Mouse (Mus musculus): Measurements from ENCODE around the gene Vps52.

Gene Vps52

DNA sequence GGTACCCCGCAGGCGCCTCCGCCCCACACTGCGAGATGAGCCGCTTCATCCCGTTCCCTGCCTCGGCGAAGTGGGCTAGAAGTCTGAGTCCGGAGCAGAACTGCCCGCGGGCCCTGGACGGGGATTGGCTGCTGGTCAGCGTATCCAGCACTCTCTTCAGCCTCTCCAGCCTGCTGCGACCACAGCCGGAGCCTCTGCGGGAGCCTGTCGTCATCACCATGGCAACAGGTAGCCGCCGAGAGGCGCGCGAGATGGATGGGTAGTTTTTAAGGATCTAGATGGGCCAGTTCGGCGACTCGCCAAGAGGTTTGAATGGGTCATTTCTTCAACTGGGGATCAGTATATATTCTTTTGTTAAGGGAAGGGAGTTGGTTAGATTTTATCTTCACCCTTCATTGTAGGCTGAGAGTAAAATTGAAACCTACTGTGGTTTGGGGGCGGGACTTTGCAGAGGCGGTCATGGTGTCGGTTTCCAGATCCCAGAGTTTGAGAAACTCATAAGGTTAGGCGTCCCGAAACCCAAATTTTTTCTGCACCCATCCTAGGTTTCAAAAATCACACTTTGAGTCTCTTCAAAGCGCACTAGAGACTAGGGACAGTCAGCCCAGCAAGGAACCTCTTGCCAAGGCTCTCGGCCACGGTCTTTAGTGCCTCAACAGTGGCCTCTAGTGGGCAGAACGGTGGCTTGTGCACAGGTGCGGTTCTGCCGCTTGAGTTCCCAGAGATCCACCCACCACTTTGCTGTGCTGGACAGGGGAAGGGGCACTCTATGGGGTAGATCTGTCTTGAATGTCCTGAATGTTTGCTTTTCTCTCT lies 35.1 kb upstream of the Vps52 start:
- DNase-seq (ENCODE audit: extremely low read depth, low read depth, low spot score), result no peak

GRCm38 (mm10) chr17:33921361-33921760 lies 34.3 kb upstream of the Vps52 start:
- no peak for DNase-seq (ENCODE audit: extremely low read depth, low read depth, low spot score)

- DNase-seq (ENCODE audit: extremely low read depth, low read depth, low spot score), result no peak
Measured at GRCm38 (mm10) chr17:33924577-33925283, 30.9 kb upstream of the Vps52 start.

DNA sequence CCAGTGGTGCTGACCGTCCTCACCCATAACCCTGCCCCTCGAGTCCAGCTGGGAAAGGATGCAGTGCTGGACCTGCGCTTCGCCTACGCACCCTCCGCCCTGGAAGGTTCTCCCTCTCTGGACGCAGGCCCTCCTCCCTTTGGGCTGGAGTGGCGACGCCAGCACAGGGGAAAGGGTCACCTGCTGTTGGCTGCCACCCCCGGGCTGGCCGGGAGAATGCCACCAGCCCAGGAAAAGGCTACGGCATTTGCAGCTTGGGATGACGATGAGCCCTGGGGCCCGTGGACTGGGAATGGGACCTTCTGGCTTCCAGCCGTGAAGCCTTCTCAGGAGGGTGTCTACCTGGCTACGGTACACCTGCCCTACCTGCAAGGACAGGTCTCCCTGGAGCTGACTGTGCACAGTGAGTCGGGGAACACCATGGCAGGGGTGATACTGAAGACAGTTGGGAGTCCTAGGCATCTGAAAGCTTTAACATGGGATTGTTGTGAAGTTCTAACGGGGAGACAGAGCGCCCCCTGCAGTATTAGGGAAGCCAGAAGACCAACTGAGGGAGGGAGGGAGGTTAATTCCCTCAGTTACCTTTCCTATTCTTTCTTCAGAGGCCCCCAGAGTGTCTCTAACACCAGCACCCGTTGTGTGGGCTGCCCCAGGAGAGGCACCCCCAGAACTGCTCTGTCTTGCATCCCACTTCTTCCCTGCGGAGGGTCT lies 30.1 kb upstream of the Vps52 start:
- DNase-seq (ENCODE audit: extremely low read depth, low read depth, low spot score), result no peak

- no peak for DNase-seq (ENCODE audit: extremely low read depth, low read depth, low spot score)
Measured at GRCm38 (mm10) chr17:33926207-33926932, 29.2 kb upstream of the Vps52 start.

GRCm38 (mm10) chr17:33928251-33928947 lies 27.2 kb upstream of the Vps52 start:
- no peak for DNase-seq (ENCODE audit: extremely low read depth, low read depth, low spot score)

DNA sequence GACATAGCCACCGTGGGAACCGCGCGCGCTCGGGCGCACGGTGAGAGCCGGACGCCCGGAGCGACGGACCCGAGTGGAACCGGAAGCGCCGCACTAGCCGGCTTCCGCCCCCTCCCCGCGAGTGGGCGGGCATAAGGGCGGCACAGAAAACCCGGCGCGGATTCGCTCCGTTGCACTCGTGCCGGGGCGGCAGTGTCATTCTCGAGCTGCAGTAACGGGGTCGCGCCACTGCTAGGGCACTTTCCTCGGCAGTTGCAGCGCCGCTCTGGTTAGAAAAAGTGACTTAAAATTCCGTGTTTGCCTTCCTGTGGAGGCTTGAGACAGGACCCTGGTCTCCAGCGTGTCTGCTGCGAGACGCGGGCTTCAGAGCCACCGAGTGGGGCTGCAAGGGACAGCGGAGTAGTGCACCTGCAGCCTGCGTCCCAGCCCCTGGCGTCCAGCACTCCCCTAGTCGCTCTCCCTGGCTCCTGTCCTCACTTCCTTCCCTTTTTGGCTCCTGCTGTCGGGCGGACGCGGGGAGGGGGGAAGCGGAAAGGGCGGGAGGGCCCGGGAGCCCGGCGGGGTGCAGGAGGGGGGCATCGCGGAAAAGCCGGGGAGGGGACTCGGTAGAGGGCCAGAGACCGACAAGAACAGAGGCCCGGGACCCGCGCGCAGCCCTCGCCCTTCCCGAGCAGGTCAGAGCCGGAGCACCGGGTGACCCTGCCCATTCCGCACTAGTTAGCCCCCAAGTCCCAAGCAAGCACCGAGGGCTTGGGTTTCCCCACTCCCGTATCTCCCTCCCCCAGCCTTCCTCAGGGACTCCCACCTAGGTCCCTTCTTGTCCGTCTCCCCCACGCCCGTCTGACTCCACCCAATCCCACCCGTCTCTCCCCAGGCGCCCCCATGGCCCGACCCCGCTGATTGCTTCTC lies 26.0 kb upstream of the Vps52 start, which contains the start of gene Rgl2:
TSS of gene Rgl2 (plus strand) at position 173 of the 909 bp plus-strand sequence.
- DNase-seq (ENCODE audit: extremely low read depth, low read depth, low spot score), result no peak

GRCm38 (mm10) chr17:33930280-33931158 lies 25.1 kb upstream of the Vps52 start:
- DNase-seq (ENCODE audit: extremely low read depth, low read depth, low spot score), result peak; percentile 64

GRCm38 (mm10) chr17:33931159-33931866 lies 24.3 kb upstream of the Vps52 start:
- no peak for DNase-seq (ENCODE audit: extremely low read depth, low read depth, low spot score)

- no peak for DNase-seq (ENCODE audit: extremely low read depth, low read depth, low spot score)
Measured at GRCm38 (mm10) chr17:33931947-33932346, 23.7 kb upstream of the Vps52 start.

DNA sequence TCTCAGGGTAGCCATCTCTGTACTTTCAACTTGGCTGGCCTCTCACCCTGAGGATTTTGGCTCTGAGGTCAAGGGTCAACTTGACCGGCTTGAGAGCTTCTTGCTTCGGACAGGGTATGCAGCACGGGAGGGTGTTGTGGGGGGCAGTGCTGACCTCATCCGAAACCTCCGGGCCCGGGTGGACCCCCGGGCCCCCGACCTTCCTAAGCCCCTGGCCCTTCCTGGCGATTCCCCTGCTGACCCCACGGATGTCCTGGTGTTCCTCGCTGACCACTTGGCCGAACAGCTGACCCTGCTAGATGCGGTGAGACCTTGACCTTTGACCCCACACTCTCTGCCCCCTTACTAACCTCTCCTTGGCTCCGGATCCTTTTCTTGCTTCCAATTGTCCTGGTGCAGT lies 23.2 kb upstream of the Vps52 start:
- DNase-seq (ENCODE audit: extremely low read depth, low read depth, low spot score), result no peak

DNA sequence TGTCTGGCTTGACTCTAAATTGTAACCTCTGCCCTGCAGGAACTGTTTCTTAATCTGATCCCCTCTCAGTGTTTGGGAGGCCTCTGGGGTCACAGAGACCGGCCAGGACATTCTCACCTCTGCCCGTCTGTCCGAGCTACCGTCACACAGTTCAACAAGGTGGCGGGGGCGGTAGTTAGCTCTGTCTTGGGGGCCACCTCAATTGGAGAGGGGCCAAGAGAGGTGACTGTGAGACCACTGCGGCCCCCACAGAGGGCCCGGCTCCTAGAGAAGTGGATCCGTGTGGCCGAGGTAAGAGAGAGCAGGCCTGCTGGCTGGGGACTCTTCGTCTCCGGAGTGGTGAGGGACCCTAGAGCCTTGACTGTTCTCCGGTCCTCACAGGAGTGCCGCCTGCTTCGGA lies 22.6 kb upstream of the Vps52 start:
- DNase-seq (ENCODE audit: extremely low read depth, low read depth, low spot score), result no peak

- DNase-seq (ENCODE audit: extremely low read depth, low read depth, low spot score), result no peak
Measured at GRCm38 (mm10) chr17:33935422-33936055, 20.1 kb upstream of the Vps52 start.

GRCm38 (mm10) chr17:33936993-33937392 lies 18.6 kb upstream of the Vps52 start:
- no peak for DNase-seq (ENCODE audit: extremely low read depth, low read depth, low spot score)

- DNase-seq (ENCODE audit: extremely low read depth, low read depth, low spot score), result no peak
Measured at GRCm38 (mm10) chr17:33938783-33939182, 16.8 kb upstream of the Vps52 start.

- DNase-seq (ENCODE audit: extremely low read depth, low read depth, low spot score), result peak; percentile 68
Measured at GRCm38 (mm10) chr17:33940206-33940805, 15.3 kb upstream of the Vps52 start, which contains the start of the genes Pfdn6 and Wdr46. TSS of gene Pfdn6 (minus strand) at chr17:33940343. TSS of gene Wdr46 (plus strand) at chr17:33940660.

GRCm38 (mm10) chr17:33940981-33941380 lies 14.6 kb upstream of the Vps52 start:
- DNase-seq (ENCODE audit: extremely low read depth, low read depth, low spot score), result no peak

Measured in fat pad, adult 2 months (tissue).